Mouse (Mus musculus) retina, postnatal 7 days (tissue): ENCODE results near the gene Ildr1.

Experiments
- DNase-seq: peaks from one replicate; pipeline ENCODE4 v3.0.0-alpha.2; 2012; ENCODE audit warnings: low read depth, low spot score

Ildr1 gene

DNA sequence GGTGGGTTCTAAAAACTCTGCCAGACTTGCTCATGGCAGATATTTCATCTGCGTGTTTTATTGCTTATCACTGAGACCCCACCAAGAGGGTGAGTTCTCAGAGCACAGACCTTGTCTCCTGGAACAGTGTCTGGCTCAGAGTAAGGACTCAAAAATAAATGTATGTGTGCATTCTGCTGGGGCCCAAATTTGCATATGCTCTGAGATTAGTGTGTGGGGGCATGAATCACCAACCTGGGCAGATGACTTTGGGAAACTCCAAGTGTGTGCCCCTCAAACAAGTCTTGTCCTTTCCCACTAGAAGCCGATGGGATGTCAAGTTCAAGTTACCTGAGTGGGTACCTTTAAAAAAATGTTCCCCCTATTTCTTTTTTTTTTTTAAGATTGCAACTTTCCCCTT, 6.7 kb downstream of the Ildr1 start:
- no peak for DNase-seq

DNA sequence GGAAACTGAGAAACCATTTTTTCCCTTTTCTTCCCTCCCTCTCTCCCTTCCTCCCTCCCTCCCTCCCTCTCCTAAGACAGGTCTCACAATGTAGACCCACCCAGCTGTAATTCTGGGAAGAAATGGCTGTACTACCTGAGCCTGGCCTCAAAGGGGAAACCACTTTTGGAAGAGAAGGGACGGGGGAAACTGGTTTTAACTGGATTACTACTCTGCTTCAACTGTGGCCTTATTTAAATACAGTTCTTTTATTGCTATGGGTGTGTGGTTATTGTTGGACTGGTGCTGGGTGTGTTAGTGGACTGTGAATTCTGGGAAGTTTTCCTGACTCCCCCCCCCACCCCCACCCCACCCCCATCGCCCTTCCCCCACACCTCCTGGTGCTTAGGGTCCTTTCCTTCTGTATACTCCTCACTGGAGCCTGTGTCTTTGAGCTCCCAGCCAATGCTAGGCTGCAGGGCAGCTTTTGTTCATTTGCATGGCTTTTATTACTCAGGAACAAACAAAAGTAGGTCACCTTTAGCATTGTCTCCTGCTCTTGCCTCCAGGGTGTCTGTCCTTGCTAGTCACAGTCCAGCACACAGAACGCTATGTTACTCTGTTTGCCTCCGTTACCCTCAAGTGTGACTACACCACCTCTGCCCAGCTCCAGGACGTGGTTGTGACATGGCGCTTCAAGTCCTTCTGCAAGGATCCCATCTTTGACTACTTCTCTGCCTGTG, 14.1 kb downstream of the Ildr1 start:
- DNase-seq: no peak

DNA sequence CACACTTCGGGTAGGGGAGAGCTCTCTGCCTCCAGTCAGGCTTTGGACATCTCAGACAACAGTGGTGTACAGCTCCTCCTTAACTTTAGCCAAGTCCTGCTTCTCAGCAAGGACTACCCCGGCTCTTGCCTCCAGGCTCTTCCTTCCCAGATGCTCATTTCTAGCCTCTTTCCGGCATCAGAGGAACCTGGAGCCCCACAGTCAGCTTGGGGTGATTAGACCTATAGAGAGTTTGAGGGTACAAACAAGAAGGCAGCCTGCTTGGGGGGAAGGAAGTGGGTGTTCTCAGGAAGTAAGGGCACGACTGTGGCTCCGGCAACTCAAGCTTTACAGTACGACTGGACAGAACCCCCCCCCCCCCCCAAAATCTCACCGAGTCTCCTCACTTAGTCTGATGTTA, 15.0 kb downstream of the Ildr1 start:
- DNase-seq: no peak

DNA sequence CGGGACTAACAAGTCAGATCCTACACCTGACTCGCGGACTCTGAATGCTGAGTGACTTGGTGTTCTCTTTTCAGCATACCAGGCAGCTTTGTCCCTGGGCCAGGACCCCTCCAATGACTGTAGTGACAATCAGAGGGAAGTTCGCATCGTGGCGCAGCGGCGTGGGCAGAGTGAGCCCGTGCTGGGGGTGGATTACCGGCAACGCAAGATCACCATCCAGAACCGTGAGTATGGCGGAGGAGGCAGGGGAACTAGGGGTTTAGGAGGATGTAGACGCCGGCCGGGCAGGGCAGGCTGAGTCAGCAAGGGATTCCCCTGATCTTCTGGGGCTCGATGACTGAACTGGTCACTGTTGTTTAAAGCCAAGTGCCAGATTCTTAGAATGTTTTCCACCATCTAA, 15.6 kb downstream of the Ildr1 start:
- DNase-seq: no peak

DNA sequence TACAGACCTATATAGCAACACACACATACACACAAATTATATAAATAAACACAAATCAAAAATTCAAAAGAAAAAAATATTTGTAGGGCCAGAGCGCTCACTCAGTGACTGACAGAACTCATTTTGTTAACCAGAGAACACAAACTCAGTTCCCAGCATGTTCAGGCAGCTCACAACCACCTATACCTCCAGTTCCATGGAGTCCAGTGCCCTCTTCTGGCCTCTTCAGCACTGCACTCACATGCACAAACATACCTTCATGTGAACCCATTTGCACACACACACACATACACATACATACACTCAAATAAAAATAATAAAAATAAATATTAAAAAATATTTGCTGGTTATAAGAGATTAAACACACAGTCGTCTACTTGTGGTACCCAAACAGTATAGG, 17.0 kb downstream of the Ildr1 start:
- no peak for DNase-seq

DNA sequence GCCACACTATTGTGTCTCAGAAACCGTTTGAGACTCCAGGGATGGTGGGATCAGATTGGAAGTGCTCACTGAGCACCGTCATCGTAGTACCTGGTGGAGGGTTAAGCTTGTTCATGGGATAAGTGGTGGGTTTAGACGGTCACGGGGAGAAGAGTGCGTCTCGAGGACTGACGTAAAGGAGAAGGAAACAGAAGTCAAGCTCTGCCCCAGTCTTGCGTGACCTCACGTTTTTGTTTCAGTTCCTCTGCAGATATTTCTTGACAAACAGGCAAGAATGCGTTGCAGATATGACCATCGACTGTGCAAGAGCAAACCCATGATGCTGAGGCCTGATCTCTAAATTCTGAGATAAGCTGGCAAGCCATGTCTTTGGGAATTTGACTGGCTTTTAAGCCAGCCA, 18.0 kb downstream of the Ildr1 start:
- no peak for DNase-seq

DNA sequence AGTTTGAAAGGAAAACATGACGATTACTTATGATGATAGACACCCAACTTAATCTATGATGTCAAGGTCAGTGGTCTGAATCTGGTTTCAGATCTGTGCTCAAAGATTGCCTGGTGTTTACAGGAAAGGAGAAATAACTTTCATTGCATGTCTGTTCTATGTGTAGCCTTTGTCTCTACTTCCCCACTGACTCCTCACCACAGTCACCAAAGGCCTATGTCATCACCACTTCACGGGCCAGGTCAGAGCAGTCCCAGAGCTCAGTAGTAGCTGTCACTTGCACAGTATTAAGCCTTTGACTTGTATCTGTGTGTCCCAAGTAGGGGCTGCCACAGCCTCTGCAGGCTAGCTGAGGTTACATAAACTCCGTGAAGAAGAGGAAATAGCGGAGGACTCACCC, 23.7 kb downstream of the Ildr1 start:
- DNase-seq: no peak

DNA sequence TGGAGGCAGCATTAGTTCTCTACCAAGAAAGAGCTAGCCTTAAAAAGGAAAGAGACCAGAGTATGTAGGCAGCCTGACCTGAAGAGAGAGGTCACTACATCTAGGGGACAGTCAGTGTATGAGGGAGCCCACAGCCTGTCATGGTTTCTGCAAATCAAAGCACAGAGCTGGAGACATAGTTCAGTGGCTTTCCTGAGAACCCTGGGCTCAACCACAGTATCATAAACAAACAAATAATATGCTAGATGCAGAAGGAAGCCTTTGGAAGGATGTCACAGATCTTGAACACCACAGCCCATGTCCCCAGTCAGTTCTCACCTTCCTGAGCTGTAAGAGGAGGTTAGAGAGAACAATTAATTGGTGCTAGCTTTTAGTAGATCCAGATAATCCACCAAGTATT, 24.9 kb downstream of the Ildr1 start:
- no peak for DNase-seq

DNA sequence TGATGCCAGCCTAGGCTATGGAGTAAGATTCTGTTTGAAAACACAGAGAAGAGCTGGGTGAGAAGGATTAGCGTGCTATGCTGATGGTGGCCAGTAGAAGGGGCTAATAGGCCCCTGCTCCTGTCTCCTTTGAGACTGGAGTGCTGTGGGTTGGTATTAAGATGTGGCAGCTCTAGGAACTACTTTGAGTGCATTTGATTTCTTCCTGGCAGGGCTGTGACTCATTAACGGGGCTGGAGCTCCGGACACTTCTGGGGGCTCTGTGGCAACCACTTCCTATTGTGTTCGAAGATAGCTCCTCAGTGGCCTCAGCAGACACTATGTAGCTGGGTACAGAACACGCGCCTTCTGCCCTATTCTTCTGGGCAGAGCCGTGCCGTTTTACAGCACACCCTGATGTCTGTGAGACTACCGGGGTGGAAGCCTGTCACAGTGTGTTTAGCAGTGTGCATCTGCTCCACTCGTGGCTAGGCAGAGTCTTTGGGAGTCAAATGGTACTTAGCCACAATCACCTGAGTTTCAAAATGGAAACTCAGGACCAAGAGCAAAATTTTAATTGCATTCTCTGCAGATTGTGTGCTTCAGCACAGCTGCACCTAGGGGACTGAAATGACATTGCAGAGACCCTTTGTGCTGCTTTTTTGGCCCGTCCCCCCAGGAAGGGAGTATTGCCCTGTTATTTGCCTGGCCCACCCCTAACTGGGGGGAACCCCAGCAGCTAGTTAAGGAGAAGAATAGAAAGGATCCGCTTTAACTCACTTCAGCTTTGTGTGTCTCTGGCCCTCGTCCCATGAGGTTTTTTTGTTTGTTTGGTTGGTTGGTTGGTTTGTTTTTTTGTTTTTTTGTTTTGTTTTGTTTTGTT, 26.6 kb downstream of the Ildr1 start:
- DNase-seq: no peak

DNA sequence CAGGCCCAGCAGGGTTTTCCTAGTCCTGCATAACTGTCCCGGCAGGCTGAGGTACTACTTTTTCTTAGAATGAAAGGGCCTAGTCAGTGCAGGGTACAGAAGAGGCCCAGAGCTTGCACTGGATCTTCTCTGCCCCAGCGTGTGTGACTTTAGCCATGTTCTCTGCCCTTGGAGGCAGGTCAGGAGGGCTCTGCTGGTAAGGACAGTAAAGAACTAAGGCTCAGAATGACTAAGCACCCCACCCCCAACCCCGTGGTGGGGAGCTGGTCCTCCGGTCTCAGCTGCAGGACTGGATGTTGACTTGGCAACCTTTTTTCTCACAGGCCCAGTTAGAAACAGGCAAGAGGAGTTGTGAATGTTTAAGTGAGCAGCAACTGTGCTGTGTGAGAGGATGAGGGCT, 29.0 kb downstream of the Ildr1 start:
- DNase-seq: no peak

DNA sequence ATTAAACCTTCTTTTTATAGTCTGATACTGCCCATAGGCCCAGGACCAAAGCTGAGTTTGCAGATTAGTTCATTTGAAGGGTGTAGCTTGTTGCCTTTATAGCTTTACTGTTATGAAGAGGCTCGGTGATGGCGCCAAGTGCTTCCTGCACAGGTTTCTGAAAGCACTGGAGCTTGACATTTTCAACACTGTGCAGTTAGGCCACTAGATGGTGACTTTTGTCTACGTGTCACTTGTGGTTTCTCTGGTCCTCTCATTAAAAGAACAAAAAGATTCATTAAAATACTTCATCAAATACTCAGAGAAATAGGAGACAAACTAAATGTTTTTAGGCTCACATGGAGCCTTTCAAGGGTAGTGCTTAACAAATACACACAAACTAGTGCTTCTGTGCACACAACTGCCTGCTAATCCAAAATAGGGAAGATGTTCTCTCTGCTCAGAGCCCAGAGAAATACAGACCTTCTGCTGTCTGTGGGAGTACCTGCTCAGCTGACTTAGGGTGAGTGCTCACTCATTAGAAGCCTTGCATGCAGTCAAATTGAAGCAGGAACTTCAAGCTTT, 30.2 kb downstream of the Ildr1 start:
- DNase-seq: no peak

DNA sequence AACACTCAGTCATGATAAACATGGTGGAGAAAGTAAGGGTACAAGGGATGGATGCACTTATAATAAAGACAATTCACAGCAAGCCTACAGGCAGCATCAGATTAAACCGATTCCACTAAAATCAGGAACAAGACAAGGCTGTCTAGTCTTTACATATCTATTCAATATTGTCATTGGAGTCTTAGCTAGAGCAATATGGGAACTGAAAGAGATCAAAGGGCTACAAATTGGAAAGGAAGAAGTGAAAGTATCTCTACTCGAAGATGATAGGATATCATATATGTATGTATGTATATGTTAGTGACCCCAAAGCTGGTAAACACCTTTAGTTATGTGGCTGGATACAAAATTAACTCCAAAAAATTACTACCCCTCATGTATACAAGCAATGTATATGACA, 35.2 kb downstream of the Ildr1 start:
- DNase-seq: no peak

DNA sequence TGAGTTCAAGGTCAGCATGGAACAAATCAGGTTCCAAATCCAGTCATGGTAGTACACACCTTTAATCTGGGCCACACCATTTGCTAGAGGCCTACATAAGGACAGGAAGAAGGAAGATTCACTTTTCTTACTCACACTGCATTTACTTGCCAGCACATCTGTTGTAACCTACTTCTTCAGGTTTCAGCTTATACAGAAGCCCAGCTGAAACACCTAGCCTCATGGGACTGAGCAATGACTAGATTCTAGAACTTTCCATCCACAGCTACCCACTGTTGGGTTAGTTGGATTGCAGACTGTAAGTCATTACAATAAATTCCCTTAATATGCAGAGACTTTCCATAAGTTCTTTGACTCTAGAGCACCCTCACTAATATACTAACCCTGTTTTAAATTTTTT, 38.8 kb downstream of the Ildr1 start:
- no peak for DNase-seq

DNA sequence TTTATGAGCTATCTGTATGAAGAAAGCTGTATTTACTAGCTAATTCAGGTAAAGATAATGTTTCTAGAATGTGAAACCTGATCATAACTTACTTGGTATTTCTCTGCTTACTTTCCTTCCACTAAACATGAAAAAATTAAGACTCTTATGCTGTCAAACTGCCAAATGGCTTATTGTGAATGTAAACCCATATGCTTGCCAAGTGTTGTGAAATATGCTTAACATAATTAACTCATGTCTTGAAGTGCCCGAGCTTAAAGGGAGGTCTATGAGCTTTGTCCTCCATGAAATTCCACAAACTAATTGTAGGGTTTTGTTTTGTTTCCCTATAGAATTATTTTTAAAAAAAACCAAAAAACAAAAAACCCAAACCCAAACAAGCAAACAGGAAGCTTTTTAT, 40.0 kb downstream of the Ildr1 start:
- no peak for DNase-seq

DNA sequence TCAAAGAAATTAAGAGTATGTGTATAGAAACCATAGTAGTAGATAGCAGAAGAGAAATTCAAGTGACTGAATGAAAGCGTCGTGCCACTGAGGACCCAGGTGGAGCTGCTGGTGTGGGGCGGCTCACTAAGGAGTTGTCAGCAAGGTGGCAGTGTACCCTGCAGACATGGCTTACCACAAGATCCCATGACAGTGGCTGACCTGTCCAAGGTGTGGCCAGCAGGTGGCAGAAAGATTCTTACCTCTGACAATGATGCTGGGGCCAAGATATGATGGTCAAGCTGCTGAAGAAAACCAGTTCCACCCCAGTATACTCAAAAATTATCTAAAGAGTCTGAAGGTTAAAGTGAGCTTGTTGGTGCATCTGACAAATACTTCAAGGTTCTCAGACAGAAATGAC, 41.6 kb downstream of the Ildr1 start:
- DNase-seq: no peak

DNA sequence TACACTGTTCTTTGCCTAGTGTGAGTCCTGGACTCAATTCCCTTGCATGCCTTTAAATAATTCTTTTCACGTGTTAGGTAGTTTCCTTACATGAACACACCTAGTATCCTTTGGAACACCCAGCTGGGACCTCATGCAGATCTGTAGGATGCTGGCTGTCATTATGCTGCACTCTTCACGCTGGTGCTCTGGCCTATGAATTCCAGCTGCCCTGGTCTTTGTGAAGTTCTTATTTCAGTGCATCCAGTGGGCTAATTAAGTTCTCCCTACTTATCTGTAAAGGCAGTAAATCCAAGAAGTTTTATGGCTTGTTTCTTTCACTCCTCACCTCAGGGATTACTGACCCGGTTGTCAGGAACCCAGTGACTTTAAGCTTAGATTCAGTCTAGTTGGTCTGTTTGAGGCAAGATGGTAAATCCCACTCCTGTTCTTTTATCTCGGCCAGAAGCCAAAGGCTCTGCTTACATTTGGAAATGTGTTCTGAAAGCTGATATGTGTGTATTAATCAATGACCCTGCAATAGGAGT, 45.7 kb downstream of the Ildr1 start:
- DNase-seq: no peak

DNA sequence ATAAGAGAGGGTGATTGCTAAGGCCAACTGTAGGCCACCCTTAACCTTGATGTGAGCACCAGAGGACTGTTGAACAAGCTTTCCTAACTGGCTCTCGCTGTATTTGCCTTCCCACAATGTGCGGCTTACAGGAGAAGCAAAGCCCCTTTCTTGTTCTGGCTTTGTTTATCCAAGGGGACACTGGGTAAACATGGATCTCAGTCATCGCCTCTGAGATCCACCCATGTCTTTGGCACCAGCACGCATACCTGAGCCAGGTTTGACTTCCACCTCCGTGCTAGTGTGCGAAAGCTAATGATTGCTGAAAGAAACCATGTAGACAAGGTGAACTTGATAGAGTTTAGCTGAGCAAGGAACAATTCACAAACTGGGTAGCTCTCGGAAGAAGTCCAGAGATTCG, 49.8 kb downstream of the Ildr1 start:
- no peak for DNase-seq

DNA sequence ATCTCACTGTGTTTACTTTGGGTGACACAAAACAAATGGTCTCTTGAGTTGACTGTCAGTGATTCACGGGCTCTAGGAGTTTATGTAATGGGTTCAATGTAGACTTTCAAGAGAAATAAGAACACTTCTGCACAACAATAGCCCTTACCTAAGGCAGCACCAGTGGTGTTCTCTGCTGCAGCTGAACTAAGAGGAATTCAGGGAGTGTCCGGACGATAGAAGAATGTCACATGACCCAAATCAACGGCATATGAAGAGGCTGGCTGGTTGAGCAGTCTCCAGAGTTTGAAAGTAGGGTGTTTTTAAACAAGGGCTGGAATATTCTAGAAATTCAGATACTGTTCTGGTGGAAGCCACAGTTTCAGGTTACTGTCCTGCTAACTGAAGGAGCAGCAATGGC, 53.3 kb downstream of the Ildr1 start:
- DNase-seq: no peak

DNA sequence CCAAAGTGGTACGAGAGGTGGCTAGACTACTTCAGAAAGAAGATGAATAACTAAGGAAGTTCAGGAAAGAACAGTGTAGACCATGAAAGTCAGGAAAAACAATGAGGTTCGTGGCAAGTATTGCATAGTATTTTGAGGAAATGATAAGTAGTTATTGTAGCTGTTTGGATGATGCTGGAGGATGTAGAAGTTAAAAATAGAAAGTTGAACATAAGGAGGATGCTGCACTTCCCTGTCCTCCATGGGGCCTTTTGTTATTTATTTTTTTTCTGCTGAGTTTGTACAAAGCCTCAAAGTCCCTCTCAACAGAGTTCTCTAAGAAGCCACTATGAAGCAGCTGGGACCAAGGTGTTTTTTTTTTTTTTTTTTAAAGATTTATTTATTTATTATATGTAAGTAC, 54.0 kb downstream of the Ildr1 start:
- DNase-seq: no peak

DNA sequence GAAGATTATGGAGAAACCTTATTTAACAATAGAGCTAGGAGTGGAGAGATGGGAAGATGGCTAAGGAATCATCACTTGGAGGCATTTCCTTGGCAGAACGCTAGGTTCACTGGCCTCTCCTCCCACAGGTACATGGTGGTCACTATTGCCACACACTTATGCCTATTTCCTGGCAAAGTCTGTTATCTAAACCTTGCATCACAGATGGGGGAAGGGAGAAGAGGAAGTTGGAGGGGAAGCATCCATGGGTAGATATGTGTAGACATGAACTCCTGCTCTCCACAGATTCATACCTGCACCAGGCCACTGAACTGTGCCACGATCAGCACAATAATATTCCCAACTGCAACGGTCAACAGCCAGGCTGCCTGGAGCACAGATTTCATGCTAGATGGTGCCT, 58.2 kb downstream of the Ildr1 start:
- no peak for DNase-seq

DNA sequence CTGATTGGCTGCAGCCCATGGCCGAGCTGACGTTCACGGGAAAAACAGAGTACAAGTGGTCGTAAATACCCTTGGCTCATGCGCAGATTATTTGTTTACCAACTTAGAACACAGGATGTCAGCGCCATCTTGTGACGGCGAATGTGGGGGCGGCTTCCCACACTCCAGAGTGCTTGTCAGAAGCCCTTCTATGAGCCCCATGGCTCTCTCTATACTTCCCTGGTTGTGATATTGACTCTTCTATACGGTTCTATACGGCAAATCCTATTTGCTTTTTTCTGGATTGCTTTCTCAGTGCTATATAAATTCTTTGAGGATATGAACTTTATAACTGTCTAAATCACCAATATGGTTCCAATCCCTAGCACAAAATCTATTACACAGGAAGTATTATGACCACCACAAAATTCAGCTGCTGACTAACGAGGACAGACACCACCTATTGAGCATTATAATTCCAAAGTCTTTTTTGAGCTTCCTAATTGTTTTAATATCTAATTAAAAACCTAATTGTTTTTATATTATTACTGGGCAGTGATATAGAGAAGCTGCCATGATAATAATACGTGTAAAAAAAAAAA, 76.5 kb downstream of the Ildr1 start:
- DNase-seq: no peak

DNA sequence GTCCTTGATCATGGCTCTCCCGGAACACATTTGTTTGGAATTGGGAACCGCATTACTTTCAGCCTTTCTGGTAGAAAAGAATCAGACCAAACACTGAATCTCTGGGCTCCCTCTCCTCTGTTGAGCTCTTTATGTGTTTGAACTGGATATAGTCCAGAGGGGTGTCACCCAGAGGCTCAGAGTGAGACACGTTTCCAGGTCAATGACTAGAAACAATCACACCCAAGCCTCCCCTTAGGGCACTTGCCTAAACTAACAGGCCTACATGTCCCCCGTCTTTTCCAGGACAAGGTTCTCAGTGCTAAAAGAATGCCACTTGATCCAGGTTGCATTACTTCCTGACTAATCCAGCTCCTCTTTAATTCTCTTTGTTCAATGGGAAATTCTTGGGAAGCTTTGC, 77.1 kb downstream of the Ildr1 start:
- DNase-seq: no peak
